Mouse (Mus musculus): ENCODE measurements around the gene Megf6.

Gene Megf6

DNA sequence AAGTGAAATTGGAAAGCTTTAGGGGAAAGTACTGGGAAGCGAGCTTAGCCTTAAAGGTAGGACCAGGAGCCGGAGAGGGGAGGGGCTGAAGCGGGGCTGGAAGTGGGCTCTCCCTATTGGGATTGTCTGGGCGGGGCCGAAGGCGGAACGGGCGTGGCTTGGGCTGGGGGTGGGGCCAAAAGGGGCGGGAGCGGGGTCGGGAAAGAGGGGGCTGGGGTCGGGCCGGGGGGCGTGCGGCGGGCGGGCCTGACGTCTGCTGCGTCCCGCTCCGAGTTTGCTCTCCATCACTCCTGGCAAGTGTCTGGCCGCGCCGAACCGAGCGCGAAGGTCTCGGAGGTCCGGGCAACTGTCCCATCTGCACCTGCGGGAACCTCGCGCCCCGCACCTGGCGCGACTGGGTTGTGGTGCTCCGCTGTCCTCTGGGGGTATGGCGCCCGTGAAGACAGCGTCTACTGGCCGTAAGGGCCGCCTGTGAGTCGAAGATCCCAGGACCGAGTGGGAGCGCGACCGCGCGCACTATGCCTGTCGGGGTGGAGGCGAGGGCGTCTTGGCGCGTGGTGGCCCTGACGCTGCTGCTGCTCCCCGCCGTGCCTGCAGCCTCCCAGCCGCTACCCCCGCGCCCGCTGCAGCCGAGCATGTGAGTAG lies at the start of gene Megf6:
Gene Megf6, plus strand, starts transcription at position 225 of the 645 bp plus-strand sequence.
- no peak for DNase-seq (ENCODE audit: low read depth)

DNA sequence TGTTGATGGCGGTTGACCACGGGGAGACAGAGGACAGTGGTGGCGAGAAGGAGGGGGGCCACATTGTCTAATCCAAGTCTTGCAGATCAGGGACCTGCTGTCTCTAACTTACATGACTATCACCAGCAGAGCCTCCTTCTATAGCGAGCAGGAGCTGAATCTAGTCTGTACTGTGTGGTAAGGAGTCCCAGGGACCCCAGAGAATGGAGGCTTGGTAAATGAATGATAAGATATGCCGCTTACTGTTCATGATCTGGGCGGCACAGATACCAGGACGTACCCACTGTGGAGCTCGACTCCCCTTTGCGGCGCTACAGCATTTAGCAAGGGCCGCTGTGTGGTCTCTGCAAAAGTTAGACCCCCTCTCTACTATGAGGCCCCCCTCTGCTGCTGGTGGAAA lies 48.7 kb upstream of the Megf6 start:
- DNase-seq (ENCODE audit: low read depth) = peak; percentile 67

DNA sequence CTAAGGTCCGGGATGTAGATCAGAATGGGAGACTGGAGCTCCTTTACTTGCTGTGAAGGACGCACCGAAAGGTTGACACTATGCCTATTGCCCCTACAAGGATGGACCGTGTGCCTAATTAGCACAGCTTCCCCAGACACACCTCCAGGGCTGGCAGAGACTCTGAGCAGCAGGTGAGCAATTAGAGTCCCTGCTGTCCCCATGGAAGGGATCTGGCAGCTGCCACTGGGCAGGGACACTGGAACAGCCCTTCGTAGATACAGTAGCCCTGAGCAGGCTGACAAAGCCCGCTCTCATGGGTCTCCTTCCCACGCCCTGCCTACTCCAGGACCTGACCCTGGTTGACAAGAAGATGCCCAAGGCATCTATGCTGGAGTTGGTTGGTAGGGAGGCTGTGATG lies 48.2 kb upstream of the Megf6 start:
- no peak for DNase-seq (ENCODE audit: low read depth)

DNA sequence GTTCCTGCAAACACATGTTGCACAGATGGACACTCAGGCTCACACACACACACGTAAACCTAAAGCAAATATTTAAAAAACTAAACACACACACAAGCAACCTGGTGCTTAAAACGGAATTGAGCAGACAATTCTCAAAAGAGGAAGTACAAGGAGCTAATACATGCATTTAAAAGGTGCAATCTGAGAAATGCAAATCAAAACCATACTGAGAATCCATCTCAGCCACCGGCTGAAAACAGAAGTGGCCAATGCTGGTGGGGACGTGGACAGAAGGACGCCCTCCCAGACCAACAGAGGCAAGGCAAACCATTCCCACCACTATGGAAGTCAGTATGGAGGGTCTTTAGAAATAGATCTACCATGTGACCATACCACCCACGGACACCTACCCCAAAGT lies 47.0 kb upstream of the Megf6 start:
- DNase-seq (ENCODE audit: low read depth) = no peak

DNA sequence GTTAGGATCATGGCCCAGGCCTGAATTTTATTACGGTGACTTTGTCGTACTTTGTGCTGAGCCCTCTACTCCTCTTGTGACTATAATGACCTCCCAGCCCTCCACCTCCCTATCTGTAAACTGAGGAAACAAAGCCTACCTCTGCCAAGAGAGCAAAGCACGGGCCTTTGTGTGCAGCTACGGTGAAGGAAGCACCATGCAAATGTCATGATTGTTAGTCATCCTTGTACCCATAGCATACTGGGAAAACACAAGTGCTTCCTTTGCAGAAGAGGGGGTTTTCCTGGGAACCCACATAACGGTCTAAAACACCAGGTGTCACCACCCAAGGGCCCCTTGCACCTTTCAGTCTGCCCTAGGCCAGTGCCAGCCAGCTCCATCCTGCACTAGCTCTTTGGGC lies 45.3 kb upstream of the Megf6 start:
- no peak for DNase-seq (ENCODE audit: low read depth)

DNA sequence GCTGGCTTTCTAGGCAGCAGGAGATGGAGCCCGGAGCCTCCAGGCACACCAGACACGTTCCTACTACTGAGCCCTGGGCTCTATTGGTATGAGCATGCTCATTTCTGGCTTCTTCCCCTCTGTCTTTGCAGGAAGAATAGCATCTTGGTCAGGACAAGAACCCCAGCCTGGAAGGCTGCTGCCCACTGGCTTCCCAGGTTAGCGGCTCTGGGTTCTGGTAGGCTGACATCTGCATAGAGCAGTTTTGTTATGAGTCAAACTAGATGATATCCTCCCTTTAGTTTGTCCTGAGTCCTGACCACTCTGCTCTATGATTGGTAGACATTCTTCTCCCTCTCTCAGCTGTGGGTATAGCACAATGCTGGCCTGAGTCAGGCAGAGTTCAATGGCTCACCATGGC lies 43.3 kb upstream of the Megf6 start:
- DNase-seq (ENCODE audit: low read depth) = no peak

DNA sequence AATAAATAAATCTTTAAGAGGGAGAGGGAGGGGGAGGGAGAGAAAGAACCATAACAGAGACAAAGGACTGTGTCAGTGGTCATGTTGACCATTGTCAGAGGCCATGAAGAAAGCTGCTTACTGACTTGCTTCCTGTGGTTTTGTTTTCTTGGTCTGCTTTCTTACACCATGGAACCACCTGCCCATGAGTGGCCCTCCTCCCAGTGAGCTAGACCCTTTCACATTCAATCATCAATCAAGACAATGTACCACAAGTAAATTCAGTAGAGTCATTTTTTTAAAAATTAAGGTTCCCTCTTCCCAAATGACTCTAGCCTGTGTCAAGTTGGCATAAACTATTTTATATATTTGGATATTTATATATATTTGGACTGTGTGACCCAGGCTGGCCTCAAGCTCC lies 40.6 kb upstream of the Megf6 start:
- no peak for DNase-seq (ENCODE audit: low read depth)

DNA sequence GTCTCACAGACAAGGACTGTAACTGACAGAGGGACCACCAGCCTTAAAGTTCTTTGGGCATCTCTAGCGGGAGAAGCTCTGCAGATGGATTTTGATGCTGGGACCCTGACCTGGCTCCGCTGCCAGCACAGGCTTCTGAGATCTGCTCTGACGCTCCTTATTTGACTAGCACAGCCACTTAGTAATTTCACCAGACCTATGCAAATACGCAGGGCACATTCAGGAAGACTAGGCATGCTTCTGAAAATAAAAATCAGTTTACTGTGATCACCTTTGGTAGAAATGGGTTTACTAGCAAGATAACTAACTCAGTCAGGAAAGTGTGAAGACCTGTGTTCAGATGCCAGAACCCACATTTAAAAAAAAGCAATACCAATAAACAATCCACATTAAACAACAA lies 38.6 kb upstream of the Megf6 start:
- no peak for DNase-seq (ENCODE audit: low read depth)

DNA sequence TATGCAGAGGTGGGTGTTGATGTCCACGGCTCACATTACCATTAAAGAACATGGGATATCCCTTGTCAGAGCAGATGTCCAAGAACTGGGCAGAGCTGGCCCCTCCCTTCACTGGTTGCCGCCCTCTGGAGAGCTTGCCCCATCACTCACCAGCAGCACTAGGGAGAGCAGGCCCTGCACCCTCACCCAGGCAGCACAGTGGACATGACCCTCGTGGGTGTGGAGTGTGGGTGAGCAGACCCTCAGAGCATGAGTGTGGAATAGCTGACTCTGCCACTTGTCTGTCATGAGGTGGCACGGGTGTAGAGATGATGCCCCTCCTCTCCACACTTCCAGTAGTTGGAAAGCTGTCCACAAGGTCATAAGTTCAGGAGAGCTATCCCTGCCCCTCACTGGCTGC lies 35.7 kb upstream of the Megf6 start:
- no peak for DNase-seq (ENCODE audit: low read depth)

DNA sequence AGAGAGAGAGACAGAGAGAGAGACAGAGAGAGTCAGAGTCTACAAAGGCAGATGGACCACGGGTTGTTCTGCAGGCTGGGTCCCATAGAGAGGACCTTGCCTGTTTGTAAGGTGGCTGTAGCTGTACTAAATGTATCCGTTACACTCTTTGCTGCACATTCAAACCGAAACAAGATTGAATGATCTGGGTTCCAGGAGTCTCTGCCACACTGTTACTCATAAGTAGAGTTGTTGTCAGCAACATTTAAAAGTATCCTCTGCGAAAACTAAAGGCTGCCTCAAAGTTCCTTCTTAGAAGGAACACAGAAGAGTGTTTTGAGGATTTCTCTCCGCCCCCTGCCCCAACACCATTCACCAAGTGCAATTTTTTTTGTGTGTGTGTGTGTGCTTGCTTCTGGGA lies 33.4 kb upstream of the Megf6 start:
- no peak for DNase-seq (ENCODE audit: low read depth)

DNA sequence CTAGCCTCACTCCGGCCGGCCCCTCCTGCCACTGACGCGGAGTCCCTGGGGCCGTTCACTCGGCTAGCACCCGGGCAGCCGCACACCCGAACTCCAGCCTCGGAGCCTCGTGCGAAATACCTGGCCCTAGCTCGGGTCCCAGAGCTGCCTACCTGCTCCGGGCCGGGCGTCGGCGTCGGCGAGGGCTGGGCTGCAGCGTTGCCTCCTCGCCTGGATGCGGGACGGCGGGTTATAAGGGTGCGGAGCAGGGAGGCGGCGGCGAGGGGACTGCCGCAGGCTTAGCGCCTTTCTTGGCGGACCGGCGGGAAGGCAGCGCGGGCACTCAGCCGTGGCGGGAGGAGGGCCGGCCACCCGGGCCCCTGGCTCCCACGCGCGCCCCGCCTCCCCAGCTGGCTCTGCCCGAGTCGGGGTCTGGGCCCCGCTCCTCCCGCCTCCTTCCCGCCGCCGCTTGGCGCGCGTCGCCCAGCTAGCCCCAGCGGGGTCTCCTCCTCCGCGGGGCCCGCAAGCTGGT lies 30.8 kb upstream of the Megf6 start:
- no peak for DNase-seq (ENCODE audit: low read depth)

DNA sequence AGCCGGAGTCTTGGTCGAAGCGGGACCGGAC lies 30.5 kb upstream of the Megf6 start, which contains the start of gene Trp73:
Gene Trp73, minus strand, starts transcription at position 27 of the 31 bp plus-strand sequence.
- DNase-seq (ENCODE audit: low read depth) = no peak

DNA sequence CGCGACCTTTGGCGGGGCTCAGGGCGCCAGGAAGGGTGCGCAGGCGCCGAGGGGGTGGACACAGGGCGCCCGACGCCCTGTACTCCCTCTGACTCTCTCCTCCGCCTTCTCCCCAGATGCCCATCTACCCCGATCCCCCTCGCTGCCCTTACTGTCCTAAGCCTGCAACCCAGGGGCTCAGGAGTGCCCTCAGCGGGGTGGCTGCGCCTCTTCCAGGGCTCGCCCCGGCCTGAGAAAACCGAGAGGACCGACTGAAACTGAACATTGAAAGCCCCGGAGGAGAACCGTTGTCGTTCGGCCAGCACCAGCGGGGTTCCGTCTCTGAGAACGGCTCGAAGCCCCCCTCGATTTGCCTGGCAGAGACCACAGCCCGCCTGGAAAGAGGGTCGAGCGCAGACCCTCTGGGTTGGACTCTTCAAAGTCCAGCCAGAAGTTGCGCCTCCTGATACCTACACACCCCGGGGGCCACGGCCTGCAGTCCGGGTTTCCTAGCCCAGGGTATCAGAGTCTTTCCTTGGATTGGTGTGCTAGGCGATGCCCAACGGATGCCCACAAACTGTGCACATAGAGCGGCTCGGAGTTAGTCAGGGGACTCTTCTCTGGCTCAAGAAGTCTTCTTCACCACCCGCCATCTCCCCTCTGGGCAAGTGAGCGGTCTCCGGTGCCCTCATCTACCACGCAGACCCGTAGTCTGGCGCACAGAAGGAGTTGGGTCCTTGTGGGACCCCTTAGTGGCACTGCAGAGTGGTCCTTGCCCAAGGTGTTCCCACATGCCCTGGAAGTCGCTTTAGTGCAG lies 30.1 kb upstream of the Megf6 start:
- no peak for DNase-seq (ENCODE audit: low read depth)

DNA sequence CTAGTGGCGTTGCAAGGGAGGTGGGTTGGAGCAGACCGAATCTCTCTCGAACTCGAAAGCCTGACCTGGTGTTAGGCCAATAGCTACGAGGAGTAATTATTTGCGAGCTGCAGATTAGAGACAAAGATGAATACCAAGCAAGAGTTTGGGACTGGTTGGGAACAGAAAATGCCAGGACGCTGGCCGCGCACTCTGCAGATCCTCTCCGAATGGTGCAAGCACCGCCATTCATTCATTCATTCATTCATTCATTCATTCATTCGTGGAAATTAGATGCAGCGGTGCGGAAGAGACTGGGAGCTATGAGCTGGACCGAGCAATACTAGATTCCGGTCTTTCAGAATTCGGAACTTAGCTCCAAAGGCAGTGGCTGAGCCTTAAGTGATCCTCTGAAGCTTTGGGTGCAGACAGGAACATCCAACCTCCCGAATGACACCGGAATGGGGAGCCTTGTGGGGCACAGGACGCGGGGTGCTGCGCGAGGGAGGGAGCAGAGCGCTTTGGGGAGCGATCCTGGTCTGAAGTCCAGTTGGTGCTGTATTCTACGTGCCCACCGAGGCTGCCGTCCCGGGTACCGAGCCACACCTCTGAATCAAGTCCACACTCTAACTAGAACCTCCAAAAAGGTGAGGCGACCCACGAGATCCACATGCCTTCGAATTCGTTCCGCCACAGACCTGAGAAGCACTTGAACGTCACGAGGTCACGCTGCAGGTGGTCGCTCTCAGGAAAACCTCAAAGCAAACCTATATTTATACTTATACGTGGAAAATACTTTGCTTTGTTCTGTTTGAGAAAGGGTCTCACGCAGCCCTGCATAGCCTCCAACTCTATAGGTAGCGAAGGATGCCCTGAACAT lies 29.3 kb upstream of the Megf6 start:
- no peak for DNase-seq (ENCODE audit: low read depth)

DNA sequence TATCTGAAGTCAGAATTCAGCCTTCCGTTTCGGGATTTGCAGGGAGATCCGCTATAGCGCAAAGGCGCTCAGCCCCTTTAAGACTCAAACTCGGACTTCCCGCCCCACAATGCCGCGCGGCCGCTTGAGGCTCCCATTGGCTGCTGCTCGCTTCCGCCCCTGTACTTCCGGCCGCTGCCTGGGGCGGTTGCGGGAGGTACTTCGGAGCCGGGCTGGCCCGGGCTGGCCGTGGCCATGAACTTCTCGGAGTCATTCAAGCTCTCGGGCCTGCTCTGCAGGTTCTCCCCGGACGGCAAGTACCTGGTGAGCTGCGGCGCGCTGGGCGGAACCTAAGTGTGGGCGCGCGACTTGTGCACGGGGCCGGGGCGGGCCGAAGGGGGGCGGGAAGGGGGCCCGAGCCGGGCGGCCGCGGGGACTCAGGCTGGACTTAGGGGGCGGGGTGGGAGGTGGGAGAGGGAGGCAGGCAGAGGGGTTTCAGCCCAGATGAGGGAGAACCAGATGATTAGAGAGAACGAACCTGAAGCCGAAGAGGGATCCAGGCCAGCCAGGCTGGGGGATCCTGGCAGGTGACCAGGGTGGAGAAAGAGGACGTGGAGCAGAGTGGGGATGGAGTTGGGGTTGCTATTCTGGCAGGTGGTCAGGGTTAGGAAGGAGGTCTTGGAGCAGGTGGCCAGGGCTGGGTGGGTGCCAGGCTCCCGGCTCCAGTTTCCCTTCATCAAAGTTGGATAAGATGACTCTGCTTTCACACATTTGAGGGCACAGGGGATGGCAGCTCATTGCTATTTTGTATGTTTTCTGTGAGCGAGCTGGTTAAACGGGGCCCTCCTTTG lies 28.1 kb upstream of the Megf6 start, which contains the start of gene Wrap73:
Gene Wrap73, plus strand, starts transcription at position 162 of the 830 bp plus-strand sequence.
- DNase-seq (ENCODE audit: low read depth) = peak; percentile 86

DNA sequence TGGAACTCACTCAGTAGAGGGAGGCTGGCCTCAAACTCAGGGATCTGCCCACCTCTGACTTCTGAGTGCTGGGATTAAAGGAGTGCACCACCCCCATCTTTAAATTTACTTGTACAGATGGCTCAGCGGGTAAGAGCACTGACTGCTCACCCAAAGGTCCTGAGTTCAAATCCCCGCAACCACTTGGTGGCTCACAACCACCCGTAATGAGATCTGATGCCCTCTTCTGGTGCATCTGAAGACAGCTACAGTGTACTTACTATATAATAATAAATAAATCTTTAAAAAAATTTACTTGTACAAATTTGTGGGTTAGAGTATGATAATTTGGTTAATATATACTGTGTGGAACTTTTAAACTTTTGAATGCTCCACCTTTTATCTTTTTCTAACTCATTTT lies 25.8 kb upstream of the Megf6 start:
- DNase-seq (ENCODE audit: low read depth) = no peak

DNA sequence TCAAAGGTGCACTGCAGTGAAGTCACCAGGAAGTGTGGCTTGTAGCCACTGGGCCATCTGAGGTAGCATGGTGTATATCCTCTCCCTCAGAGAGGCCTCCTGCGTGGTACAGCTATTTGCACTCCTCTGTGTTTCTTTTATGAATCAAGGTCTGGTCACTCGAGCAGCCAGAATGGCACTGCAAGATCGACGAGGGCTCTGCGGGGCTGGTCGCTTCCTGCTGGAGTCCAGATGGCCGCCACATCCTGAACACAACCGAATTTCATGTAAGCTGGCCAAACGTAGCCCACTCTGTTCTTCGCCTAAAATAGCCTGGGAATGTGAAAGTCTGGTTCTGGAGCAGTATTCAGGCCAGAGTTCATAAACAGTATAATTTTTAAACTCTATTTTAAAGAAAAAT lies 24.2 kb upstream of the Megf6 start:
- DNase-seq (ENCODE audit: low read depth) = no peak

DNA sequence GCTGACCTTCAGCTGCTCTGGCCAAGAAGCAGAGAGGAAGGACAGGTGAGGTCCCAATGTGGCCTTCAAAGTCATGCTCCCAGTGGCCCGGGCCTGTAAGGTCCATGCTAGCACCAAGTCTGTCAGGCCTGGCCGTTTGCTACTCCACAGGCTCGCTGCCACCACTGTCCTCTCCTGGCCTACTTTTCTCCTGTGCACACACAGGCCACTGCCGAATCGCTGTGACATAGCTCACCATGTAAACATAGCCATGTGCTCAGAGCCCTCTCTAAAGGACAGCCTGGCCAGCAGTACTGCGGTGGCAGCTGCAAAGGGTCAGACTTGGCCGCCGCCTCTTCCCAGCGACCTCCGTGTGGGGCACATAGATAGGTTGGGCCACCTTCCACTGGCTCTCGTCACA lies 16.4 kb upstream of the Megf6 start:
- no peak for DNase-seq (ENCODE audit: low read depth)

DNA sequence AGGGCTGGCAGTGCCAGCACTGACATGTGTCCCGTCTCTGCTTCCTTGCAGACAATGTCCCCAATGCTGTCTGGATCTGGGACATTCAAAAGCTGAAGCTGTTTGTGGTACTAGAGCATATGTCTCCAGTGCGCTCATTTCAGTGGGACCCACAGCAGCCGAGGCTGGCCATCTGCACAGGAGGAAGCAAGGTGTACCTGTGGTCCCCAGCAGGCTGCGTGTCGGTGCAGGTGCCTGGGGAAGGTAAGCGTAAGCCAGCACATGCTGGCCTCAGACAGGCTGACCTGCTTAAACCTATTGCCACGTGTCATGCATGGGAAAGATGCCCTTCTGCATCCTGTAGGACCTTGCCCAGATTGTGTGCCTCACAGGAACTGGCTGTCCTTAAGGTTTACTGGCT lies 14.5 kb upstream of the Megf6 start:
- no peak for DNase-seq (ENCODE audit: low read depth)

DNA sequence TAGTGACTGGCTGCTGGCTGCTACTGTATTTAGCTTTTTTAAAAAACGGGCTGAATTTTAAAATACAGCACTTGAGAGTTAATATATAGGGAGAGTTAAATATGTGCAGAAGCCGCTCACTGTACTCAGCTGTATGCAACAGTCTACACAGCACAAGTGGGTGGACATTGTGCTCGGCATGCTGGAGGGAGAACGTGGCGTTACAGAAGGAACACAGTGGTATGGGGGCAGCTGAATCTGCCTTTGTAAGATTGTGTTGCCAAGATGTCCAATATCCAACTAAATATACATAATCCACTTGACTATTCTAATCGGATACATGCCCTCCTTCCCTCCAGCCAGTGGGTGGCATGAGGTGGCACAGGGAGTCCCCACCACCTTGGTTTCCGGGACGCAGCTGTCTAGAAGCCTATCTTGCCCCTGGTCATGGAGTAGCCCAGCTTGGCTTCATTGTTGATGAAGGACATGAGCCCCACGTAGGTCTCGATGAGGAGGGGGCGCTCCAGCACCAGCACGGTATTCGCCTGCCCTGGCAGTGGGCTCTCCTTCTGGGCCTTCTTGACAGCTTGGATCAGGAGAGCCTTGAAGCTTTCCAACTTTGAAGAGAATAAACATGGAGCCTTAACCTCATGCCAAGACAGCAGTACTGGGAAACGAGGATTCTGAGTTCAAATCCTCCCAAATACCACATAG lies 12.4 kb upstream of the Megf6 start:
- no peak for DNase-seq (ENCODE audit: low read depth)

DNA sequence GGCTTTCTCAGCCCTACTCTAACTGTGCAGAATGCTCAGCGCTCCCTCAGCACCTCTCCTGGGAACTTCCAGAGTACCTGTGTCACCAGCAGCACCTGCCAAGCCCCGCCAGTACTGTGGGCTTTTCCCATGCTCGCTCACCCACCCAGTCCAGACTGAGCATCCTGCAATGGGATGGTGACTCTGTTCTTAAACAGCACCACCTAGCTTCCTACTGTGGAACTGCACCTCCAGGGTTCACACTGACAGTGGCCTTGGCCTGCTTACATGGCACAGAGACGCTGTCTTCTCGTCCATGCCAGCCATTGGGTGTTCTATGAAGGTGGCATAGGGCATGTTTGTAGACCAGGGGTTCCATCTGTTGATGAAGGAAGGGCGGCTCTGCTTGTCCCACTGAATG lies 11.5 kb upstream of the Megf6 start:
- peak; percentile 89 for DNase-seq (ENCODE audit: low read depth)

All from c-Kit-positive CD71-positive TER-119-negative erythroid progenitor cells, embryonic 14.5 days (primary cell).